Mouse (Mus musculus): Measurements from ENCODE around the gene Twist2.
A peak's percentile ranks its signal among the peaks of the same experiment; 100 is the strongest.

The Twist2 gene

DNA sequence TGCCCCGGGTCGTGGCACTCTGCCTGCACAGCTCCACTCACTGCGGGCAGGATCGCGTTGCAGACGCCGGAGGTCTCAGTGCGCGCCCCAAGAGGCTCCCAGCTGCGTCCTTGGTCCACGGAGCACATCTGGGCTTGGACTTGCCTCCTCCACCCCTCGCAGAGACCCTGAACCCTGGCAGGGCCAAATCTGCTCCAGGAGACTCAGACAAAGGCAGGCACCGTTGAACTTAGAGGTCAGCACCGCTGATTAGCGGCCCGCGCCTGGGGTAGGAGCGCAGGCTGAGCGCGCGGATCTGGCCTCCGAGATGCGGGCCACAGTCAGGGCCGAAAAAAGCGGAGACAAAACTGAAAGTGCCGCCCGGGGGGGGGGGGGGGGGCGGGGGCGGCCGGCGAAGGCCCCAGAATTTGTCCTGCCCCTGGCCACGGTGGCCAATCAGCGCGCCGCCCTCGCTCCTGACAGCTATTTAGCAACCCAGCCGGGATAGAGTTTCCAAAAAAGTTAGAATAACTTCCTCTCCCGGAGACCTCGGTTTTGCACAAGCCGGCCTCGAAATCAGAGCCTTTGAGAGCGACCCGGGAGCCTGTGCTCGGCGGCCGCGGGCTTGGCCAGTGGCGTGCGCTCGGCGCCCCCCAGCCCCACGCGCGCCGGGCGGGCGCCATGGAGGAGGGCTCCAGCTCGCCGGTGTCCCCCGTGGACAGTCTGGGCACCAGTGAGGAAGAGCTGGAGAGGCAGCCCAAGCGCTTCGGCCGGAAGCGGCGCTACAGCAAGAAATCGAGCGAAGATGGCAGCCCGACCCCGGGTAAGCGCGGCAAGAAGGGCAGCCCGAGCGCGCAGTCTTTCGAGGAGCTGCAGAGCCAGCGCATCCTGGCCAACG is at the start of gene Twist2:
Twist2 (plus strand) TSS at position 495 of the 877 bp plus-strand sequence.
- peak; percentile 45 for DNase-seq

DNA sequence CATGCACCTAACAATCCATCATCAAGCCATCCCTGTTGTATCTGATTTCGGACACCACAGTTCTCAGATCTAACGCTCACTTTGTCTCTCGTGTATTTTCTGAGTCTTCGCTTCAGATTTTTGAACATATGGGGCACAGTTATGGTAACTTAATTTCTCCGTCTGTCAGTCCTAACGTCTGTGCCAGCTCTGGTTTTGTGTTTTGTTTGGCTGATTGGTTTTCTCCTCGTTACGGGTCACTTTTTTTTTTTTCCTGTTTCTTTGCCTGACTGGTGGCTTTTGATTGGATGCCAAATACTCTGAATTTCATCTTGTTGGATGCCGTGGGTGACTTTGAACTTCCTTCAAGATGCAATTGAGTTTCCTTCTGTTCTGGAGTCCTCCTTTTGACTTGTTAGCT is 48.3 kb upstream of the Twist2 start:
- DNase-seq: no peak

DNA sequence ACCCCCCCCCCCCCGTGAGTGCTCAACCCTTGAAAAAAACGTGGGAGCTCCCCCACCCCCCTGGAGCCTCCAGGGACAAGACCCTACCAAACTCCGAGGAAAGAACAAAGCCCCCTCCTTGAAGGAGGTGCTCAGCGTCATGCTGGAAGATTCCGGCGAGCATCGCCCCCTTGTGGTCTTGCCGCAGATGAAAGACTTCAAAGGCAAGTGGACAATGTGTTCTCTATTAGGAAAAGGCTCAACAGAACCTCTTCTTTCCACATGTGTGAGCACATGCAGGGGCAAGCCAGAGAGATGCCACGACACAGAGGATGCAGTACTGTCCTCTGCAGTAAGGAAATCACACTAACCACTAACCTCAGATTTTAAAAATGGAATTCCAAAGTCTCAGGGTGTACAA is 46.2 kb upstream of the Twist2 start:
- peak; percentile 69 for DNase-seq

DNA sequence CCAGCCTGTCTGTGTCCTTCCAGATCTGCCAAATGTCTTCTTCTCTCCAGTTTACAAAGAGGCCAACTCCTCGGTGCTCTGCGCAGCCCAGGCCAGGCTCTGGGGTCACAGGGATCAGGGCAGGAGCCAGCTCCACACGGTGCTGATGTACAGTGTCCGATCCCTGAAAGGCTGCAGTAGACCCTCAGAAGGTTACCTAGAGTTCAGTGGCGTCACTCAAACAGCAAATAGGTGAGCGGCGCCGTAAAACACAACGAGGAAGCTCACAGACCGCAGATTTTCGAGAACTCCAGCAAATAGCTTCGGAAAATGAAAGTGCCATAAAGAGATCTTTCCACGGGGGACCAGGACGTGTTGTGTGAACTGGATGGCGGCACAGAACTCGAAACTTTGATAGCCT is 44.0 kb upstream of the Twist2 start:
- DNase-seq: no peak

DNA sequence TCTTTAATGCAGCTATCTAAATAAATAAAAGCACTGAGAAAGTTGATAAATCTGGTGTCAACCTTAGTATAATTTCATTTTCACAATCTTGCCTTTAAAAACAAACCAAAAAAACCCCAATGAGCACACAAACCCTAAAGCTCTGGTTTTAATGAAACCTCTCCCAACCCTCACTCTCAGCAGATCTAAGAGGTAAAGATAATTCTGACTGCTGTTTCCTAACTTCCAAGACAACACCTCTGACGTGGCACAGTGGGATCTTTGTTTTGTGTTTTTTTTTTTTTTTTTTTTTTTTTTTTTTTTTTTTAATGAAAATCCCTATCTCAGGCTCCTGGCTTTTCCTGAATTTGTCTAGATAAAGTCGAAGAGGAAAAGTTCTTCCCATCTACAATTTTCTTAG is 43.1 kb upstream of the Twist2 start:
- no peak for DNase-seq

DNA sequence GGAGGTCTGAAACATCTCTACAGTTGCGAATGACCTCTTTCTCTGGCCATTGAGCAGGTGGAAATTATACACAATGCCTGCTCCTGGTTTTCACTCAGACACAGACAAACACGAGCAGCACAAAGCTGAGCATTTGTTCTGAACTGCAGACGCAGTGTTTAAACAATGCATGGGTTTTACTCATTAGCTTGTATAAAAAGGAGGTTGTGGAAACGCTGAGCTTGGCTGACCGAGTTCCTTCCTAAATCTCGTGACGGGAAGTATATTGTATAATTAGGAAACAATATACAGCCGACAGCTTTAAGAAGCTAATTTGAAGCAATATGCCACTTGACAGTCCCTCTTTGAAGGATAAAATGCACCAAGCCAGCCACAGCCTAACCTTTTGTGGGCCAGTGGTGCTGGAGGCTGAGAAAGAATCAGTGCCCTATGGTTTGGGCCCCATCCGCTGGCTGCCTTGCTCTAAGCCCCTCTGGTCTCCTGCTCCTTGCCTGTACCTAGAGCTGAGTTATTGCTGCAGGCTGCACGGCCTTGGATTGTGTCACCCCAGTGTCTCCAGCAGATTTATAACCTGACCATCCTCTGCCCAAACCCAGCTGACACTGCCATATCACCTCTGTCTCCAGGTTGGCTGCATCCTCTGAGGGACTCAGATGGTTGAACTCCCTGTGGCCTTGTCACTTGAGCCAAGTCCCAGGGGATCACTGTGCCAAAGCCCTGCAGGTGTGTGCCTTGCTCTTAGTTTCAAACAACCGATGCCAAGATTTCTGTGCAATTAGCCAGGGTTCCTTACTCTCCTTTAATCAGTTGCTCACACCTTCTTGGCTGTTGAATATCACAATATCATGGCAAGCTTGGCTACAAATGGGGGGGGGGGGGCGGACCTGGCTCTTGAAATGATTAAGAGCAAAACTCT is 42.4 kb upstream of the Twist2 start:
- no peak for DNase-seq

DNA sequence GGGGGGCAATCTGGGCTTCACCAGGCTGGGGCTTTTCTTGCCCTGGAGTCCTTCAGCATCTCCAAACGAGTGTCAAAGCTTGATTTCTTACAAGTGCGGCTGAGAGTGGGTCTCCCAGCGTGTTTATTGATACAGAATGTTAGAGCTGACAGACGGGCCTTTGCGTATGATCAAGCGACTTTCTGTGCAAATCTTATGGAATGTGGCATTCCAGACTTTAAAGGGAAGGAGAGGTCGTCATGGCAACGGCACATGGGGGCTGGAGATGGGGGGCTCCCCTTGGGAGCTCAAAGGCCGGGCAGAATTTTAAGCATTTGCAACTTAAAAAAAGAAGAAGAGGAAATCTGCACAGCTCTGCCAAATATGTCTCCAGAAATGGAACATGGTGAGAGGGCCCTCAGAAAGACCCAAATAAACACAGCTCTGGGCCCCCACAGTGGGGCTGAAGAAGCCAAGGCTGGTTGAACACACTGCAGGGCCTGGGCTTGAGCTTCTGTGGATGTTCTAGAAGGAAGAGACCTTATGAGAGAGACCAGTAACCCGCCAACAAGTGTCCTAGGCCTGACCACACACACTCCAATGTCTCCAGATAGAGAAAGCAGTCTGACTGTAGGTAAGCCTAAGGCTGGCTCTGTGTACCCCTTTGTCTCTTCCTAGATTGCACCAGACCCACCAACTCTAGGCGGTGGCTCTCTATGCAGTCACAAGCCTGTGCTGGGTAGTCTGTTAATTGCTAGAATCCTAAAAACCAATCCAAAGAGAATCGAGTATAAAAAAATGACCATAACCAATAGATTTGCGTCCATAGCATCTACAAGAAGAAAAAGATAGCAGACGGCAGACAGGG is 40.9 kb upstream of the Twist2 start:
- DNase-seq: peak; percentile 12

DNA sequence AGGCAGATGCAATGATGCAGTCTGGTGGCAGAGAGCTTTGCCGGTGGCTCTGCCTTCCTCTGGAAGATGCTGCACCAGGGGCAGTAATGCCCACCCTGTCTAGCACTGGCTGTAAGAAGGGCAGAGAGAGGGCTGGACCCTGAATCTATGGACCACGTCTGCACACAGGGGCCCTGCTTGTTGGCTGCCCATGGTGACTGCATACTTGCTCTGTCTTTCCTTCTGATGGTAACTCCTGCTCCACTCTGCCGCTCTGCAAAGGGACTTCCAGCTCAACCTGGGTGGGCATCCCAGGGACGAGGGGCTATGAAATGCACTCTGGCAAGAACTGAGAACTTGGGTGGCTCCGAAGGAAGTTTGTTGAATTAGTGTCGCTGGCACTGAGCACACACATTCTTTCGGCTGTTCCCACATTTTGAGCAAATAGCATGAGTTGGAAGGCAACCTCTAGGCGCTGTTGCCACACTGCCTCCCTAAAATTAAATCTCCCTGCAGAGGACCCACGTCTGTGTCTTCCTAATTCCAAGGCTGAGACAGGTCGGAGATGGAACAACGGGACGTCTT is 38.7 kb upstream of the Twist2 start:
- no peak for DNase-seq

DNA sequence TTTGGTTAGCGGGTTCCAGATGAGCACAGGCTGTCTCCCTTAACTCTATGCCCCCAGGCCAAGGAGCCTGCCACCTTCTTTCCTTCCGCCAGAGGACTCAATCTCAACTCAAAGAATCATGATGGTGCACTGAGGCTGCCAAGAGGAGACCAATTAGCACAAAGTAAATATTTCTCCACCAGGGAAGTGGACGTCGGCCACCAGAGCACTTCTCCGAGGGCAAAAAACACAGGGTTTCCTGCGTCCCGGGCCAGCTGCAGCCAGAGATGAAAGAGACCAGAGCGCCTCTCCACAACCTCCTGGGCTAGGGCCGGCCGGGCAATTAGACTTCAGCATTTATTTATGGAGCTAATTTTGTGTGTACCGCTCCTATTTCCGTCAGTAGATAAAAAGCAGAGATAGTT is 31.0 kb upstream of the Twist2 start:
- no peak for DNase-seq

DNA sequence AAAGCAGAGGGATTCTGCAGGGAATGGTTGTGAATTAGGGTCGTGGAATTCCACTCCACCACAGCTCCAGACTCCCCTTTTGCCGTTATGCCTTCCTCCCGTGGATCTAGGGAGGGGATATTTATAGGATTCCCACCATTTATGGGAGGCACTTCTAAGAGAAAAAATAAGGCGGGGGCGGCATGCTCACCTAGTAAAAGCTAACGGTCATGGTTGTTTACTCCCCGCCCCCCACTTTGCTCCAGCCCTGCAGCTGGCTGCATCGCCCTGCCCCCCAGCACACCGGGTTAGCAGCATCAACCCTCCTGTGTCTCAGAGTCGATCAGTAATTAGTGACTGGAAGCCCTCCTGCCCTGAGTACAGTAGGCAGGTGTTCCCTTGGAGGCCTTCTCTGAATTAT is 30.6 kb upstream of the Twist2 start:
- no peak for DNase-seq

DNA sequence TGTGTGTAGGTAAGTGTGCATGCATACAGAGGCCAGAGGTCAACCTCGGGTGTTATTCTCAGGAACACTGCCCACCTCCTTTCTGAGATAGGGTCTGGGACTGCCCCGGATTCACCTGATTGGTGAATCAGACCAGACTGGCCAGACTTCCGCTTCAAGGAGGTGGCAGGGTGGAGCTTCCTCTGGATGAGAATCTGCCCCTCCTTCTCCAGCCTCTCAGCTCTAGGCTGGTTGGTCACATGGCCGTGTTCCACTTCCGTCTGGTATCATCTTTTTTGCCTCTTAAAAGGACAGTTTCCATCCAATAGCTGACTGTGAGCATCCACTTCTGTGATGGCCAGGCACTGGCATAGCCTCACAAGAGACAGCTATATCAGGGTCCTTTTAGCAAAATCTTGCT is 24.3 kb upstream of the Twist2 start:
- DNase-seq: no peak

DNA sequence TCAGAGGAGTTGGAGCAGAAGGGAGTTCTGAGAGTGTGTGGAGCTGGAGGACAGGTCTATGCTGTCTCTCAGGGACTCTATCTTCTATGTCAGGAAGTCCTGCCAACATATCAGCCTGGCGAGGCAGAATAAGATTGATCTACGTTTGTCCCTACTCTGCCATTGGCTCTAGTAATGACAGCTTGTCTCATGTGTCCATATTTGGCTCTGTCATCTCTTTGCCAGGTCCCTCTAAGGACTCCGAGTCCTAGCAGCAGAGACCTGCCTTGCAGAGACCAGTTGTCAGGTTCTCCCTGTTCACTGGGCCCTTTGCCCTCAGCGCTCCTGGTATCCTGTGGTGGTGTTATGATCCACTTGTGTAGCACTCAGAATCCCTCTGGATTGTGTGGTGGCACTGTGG is 21.4 kb upstream of the Twist2 start:
- no peak for DNase-seq

DNA sequence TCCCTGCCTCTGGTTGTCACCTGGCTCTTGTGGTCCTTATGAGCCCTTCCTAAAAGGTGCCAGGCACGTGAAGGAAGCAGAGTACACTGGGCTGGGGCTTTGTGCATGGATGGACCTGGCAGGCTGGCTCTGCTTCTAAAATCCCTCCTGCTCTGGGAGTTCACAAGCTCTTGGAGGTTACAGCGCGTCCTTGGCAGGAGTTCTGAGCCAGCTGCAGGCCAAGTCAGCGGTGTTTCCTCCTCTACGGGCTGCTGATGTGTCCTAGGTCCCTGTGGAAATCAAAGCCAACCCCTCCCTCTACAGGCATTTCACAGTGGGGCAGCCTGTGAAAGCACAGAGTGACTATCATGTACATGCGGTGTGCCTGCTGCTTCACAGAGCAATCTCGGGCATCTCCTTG is 20.1 kb upstream of the Twist2 start:
- DNase-seq: no peak

DNA sequence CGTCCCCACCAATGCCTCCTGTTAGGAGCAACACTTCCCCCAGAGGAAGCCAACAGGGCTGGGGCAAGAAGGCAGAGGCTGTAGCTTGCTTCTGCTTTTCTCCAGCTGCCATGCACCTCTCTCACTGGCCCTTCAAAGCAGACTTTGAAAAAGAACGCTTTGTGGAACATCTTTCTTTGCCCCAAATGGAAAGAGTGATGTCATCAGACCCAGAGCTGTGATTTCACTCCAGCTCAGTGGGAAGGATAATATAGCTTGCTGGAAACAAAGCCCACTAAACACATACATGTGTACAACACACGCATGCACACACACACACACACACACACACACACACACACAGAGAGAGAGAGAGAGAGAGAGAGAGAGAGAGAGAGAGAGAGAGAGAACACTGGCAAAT is 17.1 kb upstream of the Twist2 start:
- DNase-seq: no peak

DNA sequence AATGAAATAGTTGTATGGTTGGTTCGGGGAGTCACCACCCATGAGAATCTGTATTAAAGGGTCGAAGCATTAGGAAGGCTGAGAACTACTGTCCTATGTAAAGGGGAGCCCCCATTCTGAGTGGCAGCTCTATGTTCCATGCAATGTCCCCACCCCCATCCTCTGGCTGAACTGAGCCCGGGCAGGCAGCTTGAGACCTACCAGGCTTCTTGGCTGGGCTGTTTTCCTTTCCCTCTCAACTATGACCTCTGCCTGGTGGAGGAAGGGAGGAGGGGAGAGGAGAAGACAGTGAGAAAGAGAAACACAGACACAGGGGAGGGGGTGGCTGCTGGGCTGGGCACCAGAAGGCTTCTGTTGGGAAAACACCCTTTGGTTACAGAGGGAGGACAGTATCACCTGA is 1.9 kb upstream of the Twist2 start:
- no peak for DNase-seq

DNA sequence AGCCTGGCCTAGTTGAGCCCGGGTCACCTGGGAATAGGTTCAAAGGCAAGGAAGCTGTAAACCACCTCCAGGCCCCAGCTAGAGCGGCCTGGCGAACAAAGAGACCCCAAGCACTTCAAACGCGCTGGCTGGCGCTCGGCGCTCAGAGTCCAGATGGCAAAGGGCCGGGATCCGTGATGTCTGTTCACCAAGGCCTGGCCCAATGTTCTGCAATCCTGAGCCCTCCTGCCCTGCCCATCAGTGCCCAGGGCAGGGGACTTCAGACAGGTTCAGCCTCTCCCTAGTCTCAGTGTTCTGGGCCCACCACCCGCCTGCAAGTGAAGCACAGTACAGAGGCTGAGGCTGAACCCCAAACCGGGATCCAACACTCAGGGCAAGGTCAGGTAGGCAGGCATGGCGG is 913 bp upstream of the Twist2 start:
- DNase-seq: no peak

DNA sequence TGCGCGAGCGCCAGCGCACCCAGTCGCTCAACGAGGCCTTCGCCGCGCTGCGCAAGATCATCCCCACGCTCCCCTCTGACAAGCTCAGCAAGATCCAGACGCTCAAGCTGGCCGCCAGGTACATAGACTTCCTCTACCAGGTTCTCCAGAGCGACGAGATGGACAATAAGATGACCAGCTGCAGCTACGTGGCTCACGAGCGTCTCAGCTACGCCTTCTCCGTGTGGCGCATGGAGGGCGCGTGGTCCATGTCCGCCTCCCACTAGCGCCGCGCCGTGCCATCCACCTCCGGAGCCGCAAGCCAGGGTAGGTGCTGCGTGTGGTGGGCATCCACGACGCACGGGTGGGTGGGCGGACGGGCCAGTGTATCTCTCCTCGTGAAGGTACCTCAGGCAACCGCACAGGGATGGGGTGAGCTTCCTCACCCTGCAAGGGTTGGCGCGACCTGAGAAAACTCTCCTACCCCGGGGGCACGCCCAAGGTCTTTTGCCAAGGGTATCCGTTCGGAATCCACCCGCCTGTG is 644 bp downstream of the Twist2 start:
- peak; percentile 46 for DNase-seq

DNA sequence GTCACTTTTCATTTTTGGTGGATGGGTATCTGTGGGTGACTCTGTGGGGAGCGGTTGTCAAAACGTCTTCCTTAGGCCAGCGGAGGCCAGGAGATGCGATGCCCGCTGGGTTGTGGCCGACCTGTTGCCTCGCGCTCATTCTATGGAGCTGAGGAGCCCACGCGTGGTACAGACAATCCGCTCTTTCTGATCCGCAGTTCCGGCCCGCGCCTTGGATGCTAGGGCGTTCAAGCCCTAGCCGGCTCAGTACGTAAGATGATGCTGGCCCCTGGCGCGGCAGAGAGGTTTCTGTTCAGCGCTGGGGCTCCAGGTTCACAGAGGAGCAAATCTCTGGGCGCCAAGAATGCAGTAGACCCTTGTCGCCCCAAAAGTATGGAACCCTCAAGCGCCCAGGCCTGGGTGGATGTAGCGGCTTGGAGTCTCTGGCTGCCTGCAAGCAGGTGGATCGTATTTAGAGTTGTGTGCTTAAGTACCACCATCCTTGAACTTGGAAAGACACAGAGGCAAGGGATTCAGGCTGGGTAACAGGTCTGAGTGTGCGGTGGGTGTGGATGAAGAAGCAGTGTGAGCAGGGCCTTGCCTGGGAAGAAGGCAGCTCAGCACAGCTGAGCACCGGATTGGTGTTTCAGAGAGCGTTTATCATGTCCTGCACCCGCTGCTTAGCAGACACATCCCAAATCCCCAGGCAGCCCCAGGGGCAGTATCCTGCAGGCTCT is 1.3 kb downstream of the Twist2 start:
- DNase-seq: no peak

DNA sequence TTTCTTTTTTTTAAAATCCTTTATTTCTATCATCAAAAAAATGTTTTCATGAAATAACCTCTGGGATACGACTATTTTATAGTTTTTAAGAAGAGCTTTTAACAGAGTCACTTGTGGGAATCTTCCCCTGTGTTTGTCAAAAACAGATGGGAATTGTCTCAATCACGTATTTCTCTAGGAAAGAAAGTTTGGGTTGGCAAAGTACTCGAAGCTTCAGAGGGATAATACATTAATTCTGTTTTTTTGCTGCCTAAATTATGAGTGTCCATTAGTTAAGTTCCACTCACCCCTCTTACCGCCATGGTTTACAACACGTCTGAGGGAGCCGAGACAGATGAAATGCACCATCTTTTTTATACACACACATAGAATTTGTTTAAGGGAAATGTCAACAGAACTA is 2.2 kb downstream of the Twist2 start:
- DNase-seq: no peak

DNA sequence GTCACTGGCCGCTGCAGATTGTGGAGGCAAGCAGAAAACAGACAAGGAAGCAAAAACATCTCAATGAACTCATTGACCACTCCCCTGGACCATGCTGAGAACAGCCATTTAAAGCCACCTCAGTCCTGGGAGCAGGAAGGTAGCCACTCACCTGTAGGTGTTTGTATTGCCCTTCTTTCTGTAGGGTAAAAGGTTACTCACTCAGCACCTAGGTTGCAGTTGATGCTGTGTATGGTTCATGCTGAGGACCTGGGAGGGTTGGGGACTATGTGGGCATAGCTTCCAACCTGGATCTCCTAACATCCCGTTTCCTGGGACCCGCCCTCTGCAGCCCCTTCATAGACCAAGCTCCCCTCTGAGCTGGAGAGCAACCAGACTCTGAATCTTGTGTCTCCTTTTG is 14.8 kb downstream of the Twist2 start:
- no peak for DNase-seq

DNA sequence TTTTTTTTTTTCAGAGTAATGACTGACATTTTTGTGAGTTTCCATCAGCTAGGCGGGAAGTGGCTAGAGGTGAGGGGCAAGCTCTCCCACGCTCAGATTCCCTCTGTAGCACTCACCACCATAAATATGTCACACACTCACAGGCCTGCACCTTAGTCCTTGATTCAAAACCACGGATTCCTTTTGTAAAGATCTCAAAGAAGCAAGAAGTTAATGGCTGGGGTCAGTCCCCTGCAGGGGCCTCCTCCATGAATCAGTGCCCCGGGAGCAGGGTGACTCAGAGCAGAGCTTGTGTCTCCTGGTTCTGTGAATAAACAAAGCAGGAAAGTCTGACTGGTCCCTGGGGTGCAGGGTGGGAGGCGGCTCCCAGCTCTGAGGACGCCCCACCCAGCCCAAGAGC is 15.3 kb downstream of the Twist2 start:
- no peak for DNase-seq

DNA sequence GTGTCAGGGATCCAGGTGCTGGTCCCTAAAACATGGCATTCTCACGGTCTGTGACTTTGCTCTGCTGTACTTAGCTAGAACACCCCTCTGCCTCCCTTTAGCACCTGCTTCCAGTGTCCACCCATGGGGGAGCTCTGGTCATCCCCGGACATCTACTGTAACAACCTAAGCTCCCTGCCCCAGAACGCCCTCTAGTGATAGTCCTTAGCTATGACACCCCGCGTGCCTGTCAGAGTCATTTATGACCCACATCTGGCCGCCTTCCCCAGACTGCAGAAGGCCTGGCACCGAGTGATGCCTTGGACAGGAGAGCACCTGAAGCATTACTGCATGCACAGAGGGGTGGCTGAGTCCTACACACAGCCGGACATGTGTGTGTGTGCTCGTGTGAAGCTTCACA is 18.0 kb downstream of the Twist2 start:
- DNase-seq: no peak

Measured in right cerebral cortex, postnatal 25 days (tissue).